Mouse (Mus musculus): ENCODE measurements around the gene Ncoa3. TPM values are rescaled to one million over a fixed set of nuclear protein-coding genes. Genes with fewer than 3 reads are reported as not detected.
A peak's percentile ranks its signal among the peaks of the same experiment; 100 is the strongest.

Ncoa3 gene
- polyA plus RNA-seq, 1 experiment from 2014 or later = 14.6 TPM

DNA sequence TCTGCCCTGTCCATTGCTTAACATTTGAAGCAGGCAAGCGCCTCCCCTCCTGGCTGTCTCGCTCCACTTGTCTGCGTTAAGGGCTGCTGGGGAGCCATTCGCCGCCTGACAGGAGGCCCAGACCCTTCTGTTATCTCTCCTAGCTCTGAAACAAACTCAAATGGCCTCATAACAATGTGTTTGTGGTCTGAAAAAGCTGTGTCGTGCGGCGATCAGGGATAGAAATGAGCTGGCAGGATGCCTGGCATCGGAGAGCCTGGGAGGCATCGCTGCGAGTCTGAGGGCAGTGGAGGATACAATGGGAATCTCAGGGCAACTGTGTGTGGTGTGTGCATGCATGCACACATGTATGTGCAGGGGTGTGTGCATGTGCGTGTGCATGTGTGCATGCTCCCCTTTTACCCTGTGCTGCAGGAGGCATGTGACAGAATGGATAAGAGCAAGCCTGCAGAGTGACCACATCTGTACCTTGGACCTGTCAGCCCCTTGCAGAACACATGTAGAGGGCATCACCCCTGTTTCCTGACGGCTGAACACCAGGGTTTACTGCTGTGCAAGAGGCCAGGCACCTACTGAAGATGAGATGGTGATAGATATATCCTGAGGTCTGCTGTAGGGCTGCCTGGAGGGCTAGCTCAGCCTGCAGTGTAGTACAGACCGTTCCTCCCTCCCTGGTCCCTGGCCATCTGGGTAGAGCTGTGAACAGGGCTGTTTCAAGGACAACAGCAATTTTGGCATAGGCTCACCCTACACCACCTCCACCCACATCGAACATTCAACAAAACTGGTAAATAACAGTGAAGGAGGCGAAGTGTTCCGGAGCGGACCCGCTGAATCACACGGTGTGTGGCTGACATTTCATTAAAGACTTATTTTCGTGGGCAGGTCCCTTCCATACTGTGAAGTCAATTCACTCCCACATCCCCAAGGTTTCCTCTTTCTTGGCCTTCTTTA lies 108.2 kb downstream of the Ncoa3 start:
- DNase-seq (ENCODE audit: low spot score) = no peak
- no peak overlapping the region for H3K4me3 ChIP-seq (replicated peaks; ENCODE audit: low read depth, low read length)
- H3K9ac ChIP-seq (ENCODE audit: low read depth, low read length) = no peak overlapping the region

DNA sequence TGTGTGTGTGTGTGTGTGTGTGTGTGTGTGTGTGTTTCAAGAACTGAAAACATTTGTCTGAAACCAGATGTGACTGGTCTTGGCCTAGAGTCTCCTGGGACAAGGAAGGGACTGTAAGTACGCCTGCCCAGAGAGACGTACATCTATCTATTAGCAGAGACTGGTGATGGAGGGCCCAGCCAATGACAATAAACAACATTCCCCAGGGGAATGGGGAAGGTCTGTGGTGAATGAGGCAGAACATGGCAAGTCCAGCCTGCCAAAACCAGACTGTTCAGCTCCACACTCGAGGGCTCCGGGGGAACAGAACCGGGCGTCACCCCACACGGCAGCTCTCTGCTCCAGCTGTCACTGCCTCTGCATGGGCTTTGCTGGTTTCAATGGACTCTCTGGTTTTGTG lies 110.5 kb downstream of the Ncoa3 start:
- 46% methylated on average over 7 of the region's 7 CpGs for WGBS
- no peak overlapping the region for H3K27ac ChIP-seq
- DNase-seq (ENCODE audit: low spot score) (no peak), ATAC-seq (replicated peaks; ENCODE audit: low FRiP score, low read depth) (no peak)
- TF ChIP-seq CTCF (IDR thresholded peaks at IDR 0.05; ENCODE audit: low read depth) = no peak
- no peak overlapping the region for H3K4me2 ChIP-seq (ENCODE audit: low read length)
- H3K9me3 ChIP-seq (replicated peaks; ENCODE audit: low read length) = no peaks in the 10 kb centered on the region
- H3K4me1 ChIP-seq (replicated peaks; ENCODE audit: insufficient read depth, low read length) = no peaks in the 10 kb centered on the region
- H3K4me3 ChIP-seq (replicated peaks; ENCODE audit: low read depth, low read length) = no peak overlapping the region
- no peaks in the 10 kb centered on the region for H3K27me3 ChIP-seq (ENCODE audit: insufficient read depth, low read length)
- H3K36me3 ChIP-seq (ENCODE audit: insufficient read depth, low read length) = no peaks in the 10 kb centered on the region
- no peak overlapping the region for H3K9ac ChIP-seq (ENCODE audit: low read depth, low read length)

More for the DNA sequence above, 108.2 kb downstream of the Ncoa3 start:
- TF ChIP-seq CTCF (IDR thresholded peaks at IDR 0.05; ENCODE audit: low read depth) = no peak
- Histone ChIP-seq H3K36me3 (ENCODE audit: insufficient read depth, low read length) (no peaks in the 10 kb centered on the region), H3K27me3 (ENCODE audit: insufficient read depth, low read length) (no peaks in the 10 kb centered on the region), H3K9me3 (replicated peaks; ENCODE audit: low read length) (no peaks in the 10 kb centered on the region), H3K4me2 (ENCODE audit: low read length) (no peak overlapping the region), H3K27ac (no peak overlapping the region), H3K4me1 (replicated peaks; ENCODE audit: insufficient read depth, low read length) (no peaks in the 10 kb centered on the region)
- WGBS = 70% methylated on average over 21 of the region's 21 CpGs
- ATAC-seq (replicated peaks; ENCODE audit: low FRiP score, low read depth) = 0 out of 2 replicates have a peak, but pooled peaks have one; percentile 19

DNA sequence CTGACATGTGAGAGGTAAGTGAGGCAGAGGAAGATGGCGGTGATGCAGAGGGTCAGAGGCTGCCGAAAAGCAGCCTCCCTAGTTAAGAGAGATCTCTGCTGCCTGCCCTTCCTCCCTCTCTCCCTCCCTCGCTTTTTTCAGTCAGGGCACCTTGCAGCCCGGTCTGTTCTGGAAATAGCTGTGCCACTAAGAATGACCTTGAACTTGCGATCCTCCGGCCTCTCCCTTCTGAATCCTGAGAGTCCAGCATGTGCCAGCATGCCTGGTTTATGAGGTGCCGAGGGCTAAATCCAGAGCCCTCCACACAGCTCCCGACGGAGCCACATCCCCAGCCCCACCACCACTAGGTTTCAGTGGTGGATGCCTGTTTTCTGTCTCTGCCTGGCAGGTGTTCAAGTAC lies 113.5 kb downstream of the Ncoa3 start:
- 60% methylated on average over 9 of the region's 9 CpGs for WGBS
- Histone ChIP-seq H3K9me3 (replicated peaks; ENCODE audit: low read length) (no peaks in the 10 kb centered on the region), H3K4me1 (replicated peaks; ENCODE audit: insufficient read depth, low read length) (no peaks in the 10 kb centered on the region), H3K4me3 (replicated peaks; ENCODE audit: low read depth, low read length) (no peak overlapping the region), H3K27me3 (ENCODE audit: insufficient read depth, low read length) (no peaks in the 10 kb centered on the region), H3K27ac (no peak overlapping the region), H3K4me2 (ENCODE audit: low read length) (no peak overlapping the region), H3K36me3 (ENCODE audit: insufficient read depth, low read length) (no peaks in the 10 kb centered on the region), H3K9ac (ENCODE audit: low read depth, low read length) (no peak overlapping the region)
- DNase-seq (ENCODE audit: low spot score) (no peak), ATAC-seq (replicated peaks; ENCODE audit: low FRiP score, low read depth) (no peak)
- TF ChIP-seq CTCF (IDR thresholded peaks at IDR 0.05; ENCODE audit: low read depth) = no peak

DNA sequence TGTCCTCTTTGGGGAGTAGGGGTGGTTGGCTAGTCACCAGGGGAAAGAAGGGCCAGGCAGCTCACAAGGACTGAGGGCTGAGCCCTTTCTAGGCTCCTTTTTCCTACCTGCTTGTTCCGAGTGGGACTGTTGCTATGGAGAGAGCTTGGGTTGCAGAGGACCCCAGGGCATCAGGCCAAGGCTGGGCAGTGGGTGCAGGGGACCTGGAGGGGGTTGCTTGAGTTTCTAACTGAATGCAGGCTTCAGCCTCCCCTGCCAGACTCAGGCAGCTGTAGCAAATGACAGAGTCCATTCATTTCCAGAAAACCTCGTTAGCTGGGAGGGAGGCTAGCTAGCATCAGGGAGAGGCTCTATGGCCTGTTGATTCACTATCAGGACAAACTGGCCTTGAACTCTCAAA lies 114.2 kb downstream of the Ncoa3 start:
- Histone ChIP-seq H3K4me1 (replicated peaks; ENCODE audit: insufficient read depth, low read length) (0 out of 2 replicates have a peak, but pooled peaks cover under 1% of the 10 kb centered on the region), H3K4me2 (ENCODE audit: low read length) (no peak overlapping the region), H3K27ac (no peak overlapping the region), H3K4me3 (replicated peaks; ENCODE audit: low read depth, low read length) (no peak overlapping the region), H3K36me3 (ENCODE audit: insufficient read depth, low read length) (no peaks in the 10 kb centered on the region), H3K27me3 (ENCODE audit: insufficient read depth, low read length) (no peaks in the 10 kb centered on the region), H3K9ac (ENCODE audit: low read depth, low read length) (no peak overlapping the region), H3K9me3 (replicated peaks; ENCODE audit: low read length) (no peaks in the 10 kb centered on the region)
- no peak for ATAC-seq (replicated peaks; ENCODE audit: low FRiP score, low read depth)
- DNase-seq (ENCODE audit: low spot score) = no peak
- no peak for TF ChIP-seq CTCF (IDR thresholded peaks at IDR 0.05; ENCODE audit: low read depth)
- WGBS = 73% methylated on average over 2 of the region's 2 CpGs

DNA sequence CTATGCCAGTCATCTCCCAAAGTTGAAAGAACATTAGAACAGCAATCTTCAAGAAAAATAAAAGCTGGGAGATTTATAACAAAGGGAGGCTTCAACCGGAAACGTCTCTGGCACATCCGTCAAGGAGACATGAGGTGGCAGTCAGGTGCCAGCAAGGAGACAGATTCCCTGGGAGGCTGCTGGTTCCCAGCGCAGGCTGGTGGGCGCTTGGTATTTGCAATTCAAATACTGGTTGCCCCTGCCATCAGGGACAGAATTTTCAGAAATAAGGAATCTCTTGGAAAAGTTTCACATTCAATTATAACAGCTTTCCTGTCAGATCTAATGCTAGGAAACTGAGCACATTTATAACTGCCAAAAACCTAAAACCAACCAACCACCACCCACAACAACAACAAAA lies 115.5 kb downstream of the Ncoa3 start:
- 79% methylated on average over 5 of the region's 5 CpGs for WGBS
- H3K9ac ChIP-seq (ENCODE audit: low read depth, low read length) = no peak overlapping the region
- no peak for TF ChIP-seq CTCF (IDR thresholded peaks at IDR 0.05; ENCODE audit: low read depth)
- no peak overlapping the region for H3K4me2 ChIP-seq (ENCODE audit: low read length)
- H3K27me3 ChIP-seq (ENCODE audit: insufficient read depth, low read length) = no peaks in the 10 kb centered on the region
- no peak overlapping the region for H3K27ac ChIP-seq
- H3K36me3 ChIP-seq (ENCODE audit: insufficient read depth, low read length) = no peaks in the 10 kb centered on the region
- ATAC-seq (replicated peaks; ENCODE audit: low FRiP score, low read depth) (no peak), DNase-seq (ENCODE audit: low spot score) (no peak)
- H3K9me3 ChIP-seq (replicated peaks; ENCODE audit: low read length) = no peaks in the 10 kb centered on the region
- no peak overlapping the region for H3K4me3 ChIP-seq (replicated peaks; ENCODE audit: low read depth, low read length)
- H3K4me1 ChIP-seq (replicated peaks; ENCODE audit: insufficient read depth, low read length) = peaks cover 5% of the 10 kb centered on the region; the same call in 1 of the 2 replicates

DNA sequence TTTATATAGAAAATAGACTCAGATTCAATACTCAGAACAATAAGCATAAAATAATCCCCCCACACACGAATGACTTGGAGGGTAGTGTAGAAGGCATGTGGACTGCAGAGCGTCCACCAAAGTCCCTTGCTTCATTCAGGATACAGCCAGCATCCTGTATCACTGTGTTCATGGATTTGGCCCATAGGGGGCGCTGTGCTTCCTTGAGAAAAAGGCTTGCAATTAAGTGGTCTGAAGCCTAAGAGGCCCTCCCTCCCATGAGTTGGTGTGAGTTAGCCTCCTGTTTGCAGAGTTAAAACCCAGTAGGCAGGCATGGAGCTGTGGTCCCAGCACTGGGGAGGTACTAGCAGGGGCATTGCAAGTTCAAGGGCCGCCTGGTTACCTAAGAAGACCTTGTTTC lies 115.9 kb downstream of the Ncoa3 start:
- Histone ChIP-seq H3K4me1 (replicated peaks; ENCODE audit: insufficient read depth, low read length) (peaks cover 5% of the 10 kb centered on the region; the same call in 1 of the 2 replicates), H3K4me2 (ENCODE audit: low read length) (no peak overlapping the region), H3K9me3 (replicated peaks; ENCODE audit: low read length) (no peaks in the 10 kb centered on the region), H3K27ac (no peak overlapping the region), H3K9ac (ENCODE audit: low read depth, low read length) (no peak overlapping the region), H3K4me3 (replicated peaks; ENCODE audit: low read depth, low read length) (no peak overlapping the region), H3K27me3 (ENCODE audit: insufficient read depth, low read length) (no peaks in the 10 kb centered on the region), H3K36me3 (ENCODE audit: insufficient read depth, low read length) (no peaks in the 10 kb centered on the region)
- DNase-seq (ENCODE audit: low spot score) = peak; percentile 93
- ATAC-seq (replicated peaks; ENCODE audit: low FRiP score, low read depth) = no peak
- peak; percentile 96 for TF ChIP-seq CTCF (IDR thresholded peaks at IDR 0.05; ENCODE audit: low read depth)
- WGBS = 30% methylated on average over 4 of the region's 4 CpGs

Measured in kidney, postnatal 0 days (tissue).